Mouse (Mus musculus) heart, adult 11 months (tissue): Measurements from ENCODE around the gene Pnmal1.
"Not testable (repeated sequence)": the region's sequence is repeated elsewhere in the genome, so short reads cannot be mapped to it uniquely, and the experiment has no call there.

Source experiments
- DNase-seq: peaks from one replicate; pipeline ENCODE4 v3.0.0; 2022

Gene Pnmal1

GRCm38 (mm10) chr7:16953776-16954175 is 5.7 kb upstream of the Pnmal1 start:
- DNase-seq: not testable (repeated sequence)

- no peak for DNase-seq
Observed at GRCm38 (mm10) chr7:16955712-16956111, 3.8 kb upstream of the Pnmal1 start.

GRCm38 (mm10) chr7:16956410-16957265 is 2.8 kb upstream of the Pnmal1 start:
- no peak for DNase-seq

GRCm38 (mm10) chr7:16961678-16962077 is 2.2 kb downstream of the Pnmal1 start:
- DNase-seq: no peak

- no peak for DNase-seq
Observed at GRCm38 (mm10) chr7:16968414-16968813, 8.9 kb downstream of the Pnmal1 start.

- no peak for DNase-seq
Observed at GRCm38 (mm10) chr7:16971160-16971559, 11.7 kb downstream of the Pnmal1 start.

GRCm38 (mm10) chr7:16974018-16974417 is 14.5 kb downstream of the Pnmal1 start:
- peak; percentile 98 for DNase-seq

GRCm38 (mm10) chr7:16976298-16976697 is 16.8 kb downstream of the Pnmal1 start:
- no peak for DNase-seq

- DNase-seq: no peak
Observed at GRCm38 (mm10) chr7:16978173-16978572, 18.7 kb downstream of the Pnmal1 start.

GRCm38 (mm10) chr7:16978593-16978992 is 19.1 kb downstream of the Pnmal1 start:
- no peak for DNase-seq

GRCm38 (mm10) chr7:16980348-16980747 is 20.9 kb downstream of the Pnmal1 start:
- DNase-seq: peak; percentile 94

- peak; percentile 91 for DNase-seq
Observed at GRCm38 (mm10) chr7:16982859-16983568, 23.5 kb downstream of the Pnmal1 start, which contains the start of gene Gm42372. Gene Gm42372, plus strand, starts transcription at chr7:16983086.

- DNase-seq: peak; percentile 92
Observed at GRCm38 (mm10) chr7:16987541-16988149, 28.2 kb downstream of the Pnmal1 start.

GRCm38 (mm10) chr7:16988405-16988804 is 28.9 kb downstream of the Pnmal1 start:
- DNase-seq: peak; percentile 98

GRCm38 (mm10) chr7:16990006-16990744 is 30.7 kb downstream of the Pnmal1 start:
- peak; percentile 92 for DNase-seq

- no peak for DNase-seq
Observed at GRCm38 (mm10) chr7:16991681-16992450, 32.4 kb downstream of the Pnmal1 start.

GRCm38 (mm10) chr7:16992451-16992807 is 33.0 kb downstream of the Pnmal1 start, which contains the start of gene Ccdc8:
Gene Ccdc8, plus strand, starts transcription at chr7:16992708.
- no peak for DNase-seq

- DNase-seq: peak; percentile 99
Observed at GRCm38 (mm10) chr7:16993651-16994399, 34.3 kb downstream of the Pnmal1 start.

GRCm38 (mm10) chr7:16994400-16994799 is 34.9 kb downstream of the Pnmal1 start:
- DNase-seq: no peak

- DNase-seq: no peak
Observed at GRCm38 (mm10) chr7:16995345-16995744, 35.9 kb downstream of the Pnmal1 start.

- no peak for DNase-seq
Observed at GRCm38 (mm10) chr7:16999233-16999632, 39.8 kb downstream of the Pnmal1 start.
